Mouse (Mus musculus): ENCODE data around the gene Xpa. TPM values are rescaled to one million over a fixed set of nuclear protein-coding genes. Genes with fewer than 3 reads are reported as not detected.

Gene Xpa
- polyA plus RNA-seq, 1 experiment from 2014 or later = 29.2 TPM

DNA sequence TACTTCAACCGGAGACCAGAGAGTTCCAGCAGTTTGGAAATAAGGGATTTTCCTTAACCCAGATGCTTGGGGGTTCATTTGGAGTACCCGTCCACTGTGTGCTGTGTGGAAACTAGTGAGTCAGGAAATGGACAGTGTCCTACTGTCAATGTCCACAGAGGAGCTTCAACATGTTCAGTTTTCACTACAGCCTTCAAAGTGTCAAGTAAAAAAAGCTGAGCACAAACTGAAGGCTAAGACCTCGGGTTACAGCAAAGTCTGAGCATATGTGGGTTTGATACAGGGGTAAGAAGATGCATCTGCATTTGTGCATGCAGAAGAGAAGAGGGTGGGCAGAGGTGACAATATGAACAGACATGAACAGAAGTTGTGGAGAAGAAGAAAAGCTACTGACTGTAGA is 75.3 kb downstream of the Xpa start:
- TF ChIP-seq CTCF (IDR thresholded peaks at IDR 0.05) (no peak), EP300 (IDR thresholded peaks at IDR 0.05) (no peak)
- Histone ChIP-seq H3K27ac (ENCODE audit: low read length) (no peak overlapping the region), H3K4me1 (ENCODE audit: insufficient read depth, low read depth, low read length) (no peaks in the 10 kb centered on the region), H3K4me2 (replicated peaks; ENCODE audit: low read depth, low read length) (no peak overlapping the region), H3K9ac (replicated peaks; ENCODE audit: low read depth) (no peak overlapping the region), H3K4me3 (ENCODE audit: low read depth, low read length) (no peak overlapping the region), H3K36me3 (ENCODE audit: insufficient read depth, low read length) (peaks cover 66% of the 10 kb centered on the region), H3K27me3 (replicated peaks; ENCODE audit: insufficient read depth, low read length) (no peaks in the 10 kb centered on the region), H3K9me3 (ENCODE audit: low read length) (no peaks in the 10 kb centered on the region)
- DNase-seq (ENCODE audit: low spot score) = no peak
- no peak for ATAC-seq
- WGBS = 69% methylated on average over 3 of the region's 3 CpGs

GRCm38 (mm10) chr4:46119514-46120094 is 76.5 kb downstream of the Xpa start:
- Histone ChIP-seq H3K27ac (ENCODE audit: low read length) (no peak overlapping the region), H3K4me1 (ENCODE audit: insufficient read depth, low read depth, low read length) (no peaks in the 10 kb centered on the region), H3K4me2 (replicated peaks; ENCODE audit: low read depth, low read length) (no peak overlapping the region), H3K27me3 (replicated peaks; ENCODE audit: insufficient read depth, low read length) (no peaks in the 10 kb centered on the region), H3K9ac (replicated peaks; ENCODE audit: low read depth) (no peak overlapping the region), H3K36me3 (ENCODE audit: insufficient read depth, low read length) (peaks cover 69% of the 10 kb centered on the region), H3K9me3 (ENCODE audit: low read length) (no peaks in the 10 kb centered on the region), H3K4me3 (ENCODE audit: low read depth, low read length) (no peak overlapping the region)
- DNase-seq (ENCODE audit: low spot score) (no peak), ATAC-seq (no peak)
- TF ChIP-seq CTCF (IDR thresholded peaks at IDR 0.05) (no peak), EP300 (IDR thresholded peaks at IDR 0.05) (no peak)
- 93% methylated on average over 14 of the region's 14 CpGs for WGBS

DNA sequence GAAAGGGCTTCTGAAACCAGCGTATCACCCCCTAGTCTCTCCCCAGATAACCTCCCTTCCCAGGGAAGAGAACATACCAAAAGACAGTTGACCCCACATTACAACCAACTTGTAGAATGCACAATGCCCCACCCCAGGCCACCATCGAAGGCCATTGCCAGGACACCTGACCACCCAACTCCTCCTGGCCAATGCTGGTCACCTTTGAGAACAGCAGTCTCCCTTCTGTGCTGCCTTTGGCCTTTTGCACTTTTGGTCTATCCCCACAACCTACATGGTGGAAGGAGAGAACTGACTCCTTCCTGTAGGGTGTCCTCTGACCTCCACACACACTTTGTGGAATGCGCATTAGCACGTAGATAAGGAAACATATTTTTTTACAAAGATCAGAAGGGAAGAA is 78.6 kb downstream of the Xpa start:
- Histone ChIP-seq H3K4me1 (ENCODE audit: insufficient read depth, low read depth, low read length) (no peaks in the 10 kb centered on the region), H3K27me3 (replicated peaks; ENCODE audit: insufficient read depth, low read length) (no peaks in the 10 kb centered on the region), H3K9me3 (ENCODE audit: low read length) (no peaks in the 10 kb centered on the region), H3K36me3 (ENCODE audit: insufficient read depth, low read length) (peaks cover 64% of the 10 kb centered on the region), H3K4me3 (ENCODE audit: low read depth, low read length) (no peak overlapping the region), H3K9ac (replicated peaks; ENCODE audit: low read depth) (no peak overlapping the region), H3K27ac (ENCODE audit: low read length) (no peak overlapping the region), H3K4me2 (replicated peaks; ENCODE audit: low read depth, low read length) (no peak overlapping the region)
- DNase-seq (ENCODE audit: low spot score) (no peak), ATAC-seq (no peak)
- WGBS = 88% methylated on average over 4 of the region's 4 CpGs
- TF ChIP-seq CTCF (IDR thresholded peaks at IDR 0.05) = no peak
- TF ChIP-seq EP300 (IDR thresholded peaks at IDR 0.05) = no peak

GRCm38 (mm10) chr4:46116544-46117175 is 79.5 kb downstream of the Xpa start:
- DNase-seq (ENCODE audit: low spot score) (no peak), ATAC-seq (no peak)
- 88% methylated on average over 10 of the region's 10 CpGs for WGBS
- H3K9ac ChIP-seq (replicated peaks; ENCODE audit: low read depth) = no peak overlapping the region
- no peak overlapping the region for H3K4me2 ChIP-seq (replicated peaks; ENCODE audit: low read depth, low read length)
- no peaks in the 10 kb centered on the region for H3K27me3 ChIP-seq (replicated peaks; ENCODE audit: insufficient read depth, low read length)
- no peak overlapping the region for H3K4me3 ChIP-seq (ENCODE audit: low read depth, low read length)
- H3K9me3 ChIP-seq (ENCODE audit: low read length) = no peaks in the 10 kb centered on the region
- TF ChIP-seq EP300 (IDR thresholded peaks at IDR 0.05) = no peak
- no peak for TF ChIP-seq CTCF (IDR thresholded peaks at IDR 0.05)
- H3K27ac ChIP-seq (ENCODE audit: low read length) = no peak overlapping the region
- H3K4me1 ChIP-seq (ENCODE audit: insufficient read depth, low read depth, low read length) = no peaks in the 10 kb centered on the region
- H3K36me3 ChIP-seq (ENCODE audit: insufficient read depth, low read length) = peaks cover 60% of the 10 kb centered on the region

DNA sequence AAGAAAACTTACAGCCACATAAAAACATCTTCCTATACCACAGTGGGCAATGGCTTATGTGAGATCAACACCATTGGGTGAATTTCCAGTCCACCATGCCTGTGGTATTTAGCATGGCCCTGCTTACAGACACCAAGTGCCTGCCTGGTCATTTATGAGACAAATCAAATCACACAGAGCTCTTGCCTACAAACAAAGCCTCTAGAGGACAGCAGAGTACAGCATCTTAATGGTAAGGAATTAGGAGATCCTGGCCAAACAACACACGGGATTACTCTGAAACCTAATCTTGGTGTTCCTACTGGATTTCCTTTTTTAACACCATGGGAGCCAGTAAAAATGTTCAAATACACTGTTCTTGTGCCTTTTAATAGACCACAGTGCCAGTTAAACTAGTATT is 80.8 kb downstream of the Xpa start:
- no peak for DNase-seq (ENCODE audit: low spot score)

GRCm38 (mm10) chr4:46111361-46111760 is 84.8 kb downstream of the Xpa start:
- DNase-seq (ENCODE audit: low spot score) (no peak), ATAC-seq (no peak)
- peaks cover 22% of the 10 kb centered on the region; the same call in 1 of the 2 replicates for H3K36me3 ChIP-seq (ENCODE audit: insufficient read depth, low read length)
- no peak for TF ChIP-seq EP300 (IDR thresholded peaks at IDR 0.05)
- TF ChIP-seq CTCF (IDR thresholded peaks at IDR 0.05) = no peak
- no peak overlapping the region for H3K9ac ChIP-seq (replicated peaks; ENCODE audit: low read depth)
- no peak overlapping the region for H3K27ac ChIP-seq (ENCODE audit: low read length)
- no peaks in the 10 kb centered on the region for H3K27me3 ChIP-seq (replicated peaks; ENCODE audit: insufficient read depth, low read length)
- H3K4me2 ChIP-seq (replicated peaks; ENCODE audit: low read depth, low read length) = no peak overlapping the region
- no peak overlapping the region for H3K4me3 ChIP-seq (ENCODE audit: low read depth, low read length)
- no peaks in the 10 kb centered on the region for H3K4me1 ChIP-seq (ENCODE audit: insufficient read depth, low read depth, low read length)
- H3K9me3 ChIP-seq (ENCODE audit: low read length) = no peaks in the 10 kb centered on the region
- WGBS = 42% methylated on average over 3 of the region's 3 CpGs

More for the DNA sequence above, 80.8 kb downstream of the Xpa start:
- H3K27me3 ChIP-seq (replicated peaks; ENCODE audit: insufficient read depth, low read length) = no peaks in the 10 kb centered on the region
- 61% methylated on average over 1 of the region's 1 CpGs for WGBS
- H3K4me1 ChIP-seq (ENCODE audit: insufficient read depth, low read depth, low read length) = no peaks in the 10 kb centered on the region
- H3K9me3 ChIP-seq (ENCODE audit: low read length) = no peaks in the 10 kb centered on the region
- no peak for TF ChIP-seq EP300 (IDR thresholded peaks at IDR 0.05)
- TF ChIP-seq CTCF (IDR thresholded peaks at IDR 0.05) = peak; percentile 20; the same call in 1 of the 2 replicates
- no peak overlapping the region for H3K9ac ChIP-seq (replicated peaks; ENCODE audit: low read depth)
- no peak for ATAC-seq
- H3K4me2 ChIP-seq (replicated peaks; ENCODE audit: low read depth, low read length) = no peak overlapping the region
- H3K36me3 ChIP-seq (ENCODE audit: insufficient read depth, low read length) = peaks cover 60% of the 10 kb centered on the region
- H3K4me3 ChIP-seq (ENCODE audit: low read depth, low read length) = no peak overlapping the region
- no peak overlapping the region for H3K27ac ChIP-seq (ENCODE audit: low read length)

All from lung, postnatal 0 days (tissue).